Mouse (Mus musculus) hindbrain, embryonic 13.5 days (tissue): Measurements from ENCODE around the gene B230219D22Rik. TPM values are rescaled to one million over a fixed set of nuclear protein-coding genes. Genes with fewer than 3 reads are reported as not detected.

ENCODE experiments used
- ATAC-seq: fragments of 200-750 bp; cut with Nextera tagmentation; 2 replicates; pipeline ENCODE4 v1.8.0; 2017; ENCODE audit warnings: moderate TSS enrichment; ENCODE audit not compliant: low FRiP score
- H3K27ac ChIP-seq: fragments of 300-500 bp; sonication (generic); 2 replicates; pipeline ENCODE4 v1.5.1; 2015; ENCODE audit warnings: inconsistent platforms, mild to moderate bottlenecking, moderate library complexity
- H3K27me3 ChIP-seq: fragments of 300-500 bp; sonication (generic); 2 replicates; pipeline ENCODE4 v1.6.1; 2015; ENCODE audit warnings: mild to moderate bottlenecking, inconsistent platforms
- H3K36me3 ChIP-seq: fragments of 300-500 bp; sonication (generic); 2 replicates; pipeline ENCODE4 v1.6.1; 2015; ENCODE audit warnings: mild to moderate bottlenecking, inconsistent platforms
- H3K4me1 ChIP-seq: fragments of 300-500 bp; sonication (generic); replicated peaks from 2 replicates; pipeline ENCODE4 v1.6.1; 2015; ENCODE audit warnings: inconsistent platforms
- H3K4me2 ChIP-seq: fragments of 300-500 bp; sonication (generic); 2 replicates; pipeline ENCODE4 v1.6.1; 2015; ENCODE audit warnings: inconsistent platforms, mild to moderate bottlenecking, moderate library complexity
- H3K4me3 ChIP-seq: fragments of 300-500 bp; sonication (generic); 2 replicates; pipeline ENCODE4 v1.5.1; 2015; ENCODE audit warnings: mild to moderate bottlenecking, inconsistent platforms
- H3K9ac ChIP-seq: fragments of 300-500 bp; sonication (generic); 2 replicates; pipeline ENCODE4 v1.6.1; 2015; ENCODE audit warnings: mild to moderate bottlenecking, inconsistent platforms
- H3K9me3 ChIP-seq: fragments of 300-500 bp; sonication (generic); 2 replicates; pipeline ENCODE4 v1.6.1; 2016; ENCODE audit warnings: inconsistent platforms
- WGBS: fragments of 180-500 bp; shearing (Covaris S2); methylation state at CpG from one replicate; pipeline ENCODE4 v1.1.7; 2015; 5-methylcytosine and 5-hydroxymethylcytosine counted together
- polyA plus RNA-seq: library from polyadenylated mRNA; unstranded; fragments of >200 nt; fragmentation: Nextera tagmentation; extraction: Ambion mirVana; gene quantifications from 2 replicates; pipeline ENCODE4 v1.2.1, GENCODE M21; 2015

B230219D22Rik gene
- polyA plus RNA-seq, 1 experiment from 2014 or later: 67.5 TPM

DNA sequence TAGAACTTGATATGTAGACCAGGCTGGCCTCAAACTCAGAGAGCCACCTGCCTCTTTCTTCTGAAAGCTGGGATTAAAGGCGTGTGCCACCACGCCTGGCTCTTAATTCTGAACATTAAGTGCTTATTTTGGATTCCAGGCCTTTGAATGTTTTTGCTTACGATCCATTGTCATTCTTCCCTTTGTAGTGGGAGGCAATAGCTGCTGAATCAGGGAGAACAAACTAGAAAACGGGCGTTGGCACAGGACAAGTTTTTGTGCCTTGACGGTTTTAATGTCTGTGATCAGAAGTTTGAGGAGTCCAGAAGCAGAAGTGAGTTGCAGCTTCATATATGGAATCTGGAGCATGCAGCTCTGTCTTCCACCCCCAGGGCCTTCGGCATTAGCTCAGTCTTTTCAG lies 37.8 kb downstream of the B230219D22Rik start:
- H3K36me3 ChIP-seq: peaks cover 6% of the 10 kb centered on the region; the same call in 1 of the 2 replicates
- H3K27me3 ChIP-seq: no peaks in the 10 kb centered on the region
- 87% methylated on average over 7 of the region's 7 CpGs for WGBS
- H3K4me2 ChIP-seq: no peak overlapping the region
- no peaks in the 10 kb centered on the region for H3K9me3 ChIP-seq
- H3K27ac ChIP-seq: no peak overlapping the region
- no peak overlapping the region for H3K4me3 ChIP-seq
- H3K9ac ChIP-seq: no peak overlapping the region
- 0 out of 2 replicates have a peak, but pooled peaks cover 9% of the 10 kb centered on the region for H3K4me1 ChIP-seq
- ATAC-seq: no peak

DNA sequence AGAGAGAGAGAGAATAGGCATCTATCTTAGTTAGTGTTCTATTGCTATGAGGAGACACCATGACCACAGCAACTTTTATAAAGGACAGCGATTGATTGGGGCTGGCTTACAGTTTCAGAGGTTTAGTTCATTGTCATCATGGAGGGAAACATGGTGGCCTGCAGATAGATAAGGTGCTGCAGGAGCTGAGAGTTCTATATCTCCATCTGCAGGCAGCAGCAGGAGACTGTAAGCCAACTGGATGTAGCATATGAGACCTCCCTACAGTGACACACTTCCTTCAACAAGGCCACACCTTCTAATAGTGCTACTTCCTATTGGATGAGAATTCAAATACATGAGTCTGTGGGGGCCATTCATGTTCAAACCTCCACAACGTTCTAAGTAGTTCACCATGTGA lies 39.2 kb downstream of the B230219D22Rik start:
- Histone ChIP-seq H3K4me1 (0 out of 2 replicates have a peak, but pooled peaks cover 5% of the 10 kb centered on the region), H3K9me3 (no peaks in the 10 kb centered on the region), H3K4me2 (no peak overlapping the region), H3K27ac (no peak overlapping the region), H3K4me3 (no peak overlapping the region), H3K27me3 (no peaks in the 10 kb centered on the region), H3K9ac (no peak overlapping the region), H3K36me3 (no peaks in the 10 kb centered on the region)
- ATAC-seq: no peak
- 86% methylated on average over 2 of the region's 2 CpGs for WGBS

GRCm38 (mm10) chr13:55733628-55734502 lies 40.9 kb downstream of the B230219D22Rik start:
- Histone ChIP-seq H3K4me1 (no peaks in the 10 kb centered on the region), H3K27me3 (no peaks in the 10 kb centered on the region), H3K36me3 (no peaks in the 10 kb centered on the region; the same call in 1 of the 2 replicates), H3K9ac (no peak overlapping the region; the same call in 1 of the 2 replicates), H3K27ac (no peak overlapping the region), H3K4me2 (no peak overlapping the region), H3K4me3 (no peak overlapping the region), H3K9me3 (no peaks in the 10 kb centered on the region)
- no peak for ATAC-seq
- 87% methylated on average over 22 of the region's 22 CpGs for whole genome bisulfite sequencing

DNA sequence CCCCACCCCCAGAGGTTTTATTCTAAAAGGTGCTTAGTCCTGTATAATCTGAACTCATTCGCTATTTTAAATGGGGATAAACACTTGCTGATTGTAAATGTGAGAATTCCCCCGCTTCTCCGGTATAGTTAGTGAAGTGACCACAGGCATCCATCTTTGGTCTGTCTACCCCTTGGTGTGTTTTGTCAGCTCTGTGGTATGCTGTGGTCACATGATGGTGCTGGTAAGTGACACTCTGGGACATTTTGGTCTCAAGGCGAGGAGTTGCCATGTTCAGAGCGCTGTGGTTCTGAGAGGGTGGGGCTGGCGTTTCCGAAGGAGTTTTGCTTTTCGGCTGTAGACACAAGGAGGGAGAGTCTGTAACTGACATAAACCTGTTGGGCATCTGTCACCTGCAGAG lies 45.0 kb downstream of the B230219D22Rik start:
- H3K27me3 ChIP-seq: no peaks in the 10 kb centered on the region
- no peak overlapping the region for H3K9ac ChIP-seq
- H3K36me3 ChIP-seq: no peaks in the 10 kb centered on the region; the same call in 1 of the 2 replicates
- H3K4me3 ChIP-seq: no peak overlapping the region
- no peak overlapping the region for H3K27ac ChIP-seq
- no peak overlapping the region for H3K4me2 ChIP-seq
- no peak for ATAC-seq
- H3K9me3 ChIP-seq: no peaks in the 10 kb centered on the region
- no peaks in the 10 kb centered on the region for H3K4me1 ChIP-seq
- whole genome bisulfite sequencing: 93% methylated on average over 8 of the region's 8 CpGs

GRCm38 (mm10) chr13:55742306-55742705 lies 49.4 kb downstream of the B230219D22Rik start:
- no peak overlapping the region for H3K9ac ChIP-seq
- WGBS: 70% methylated on average over 8 of the region's 8 CpGs
- no peak overlapping the region for H3K27ac ChIP-seq
- H3K27me3 ChIP-seq: no peaks in the 10 kb centered on the region
- H3K4me1 ChIP-seq: no peaks in the 10 kb centered on the region
- no peak overlapping the region for H3K4me2 ChIP-seq
- ATAC-seq: no peak
- H3K4me3 ChIP-seq: no peak overlapping the region
- no peaks in the 10 kb centered on the region for H3K9me3 ChIP-seq
- no peaks in the 10 kb centered on the region; the same call in 1 of the 2 replicates for H3K36me3 ChIP-seq

Other genes with a start within 250 kb of the B230219D22Rik start
- gene Grk6, start 248.1 kb upstream of the B230219D22Rik start, polyA plus RNA-seq: 27.7 and 31.3 TPM in 2 replicates
- gene Prr7, start 228.9 kb upstream of the B230219D22Rik start, polyA plus RNA-seq: 2.6 and 3.2 TPM in 2 replicates
- 615 and 625 TPM in 2 replicates for gene Dbn1, start 205.0 kb upstream of the B230219D22Rik start, polyA plus RNA-seq
- gene Pdlim7, start 179.4 kb upstream of the B230219D22Rik start, polyA plus RNA-seq: 141 and 146 TPM in 2 replicates
- gene Dok3, start 163.8 kb upstream of the B230219D22Rik start, polyA plus RNA-seq: 4.1 and 5.7 TPM in 2 replicates
- gene Ddx41, start 156.5 kb upstream of the B230219D22Rik start, polyA plus RNA-seq: 55.6 and 55.9 TPM in 2 replicates
- gene Fam193b, start 122.0 kb upstream of the B230219D22Rik start, polyA plus RNA-seq: 57.0 and 57.1 TPM in 2 replicates
- 112 and 114 TPM in 2 replicates for gene Tmed9, start 119.4 kb upstream of the B230219D22Rik start, polyA plus RNA-seq
- 44.8 and 49.8 TPM in 2 replicates for gene B4galt7, start 93.2 kb upstream of the B230219D22Rik start, polyA plus RNA-seq
- 101 and 105 TPM in 2 replicates for gene Caml, start 70.1 kb upstream of the B230219D22Rik start, polyA plus RNA-seq
- 29.6 and 30.6 TPM in 2 replicates for gene Ddx46, start 58.1 kb upstream of the B230219D22Rik start, polyA plus RNA-seq
- 141 and 142 TPM in 2 replicates for gene Txndc15, start 21.5 kb downstream of the B230219D22Rik start, polyA plus RNA-seq
- gene Pcbd2, start 34.2 kb downstream of the B230219D22Rik start, polyA plus RNA-seq: 23.3 and 26.0 TPM in 2 replicates
- gene Catsper3, start 91.4 kb downstream of the B230219D22Rik start, polyA plus RNA-seq: not detected in 2 replicates
- gene Pitx1, start 143.1 kb downstream of the B230219D22Rik start, polyA plus RNA-seq: 0.22 and 1.3 TPM in 2 replicates